Mouse (Mus musculus): Measurements from ENCODE around the gene Brd3.

DNA sequence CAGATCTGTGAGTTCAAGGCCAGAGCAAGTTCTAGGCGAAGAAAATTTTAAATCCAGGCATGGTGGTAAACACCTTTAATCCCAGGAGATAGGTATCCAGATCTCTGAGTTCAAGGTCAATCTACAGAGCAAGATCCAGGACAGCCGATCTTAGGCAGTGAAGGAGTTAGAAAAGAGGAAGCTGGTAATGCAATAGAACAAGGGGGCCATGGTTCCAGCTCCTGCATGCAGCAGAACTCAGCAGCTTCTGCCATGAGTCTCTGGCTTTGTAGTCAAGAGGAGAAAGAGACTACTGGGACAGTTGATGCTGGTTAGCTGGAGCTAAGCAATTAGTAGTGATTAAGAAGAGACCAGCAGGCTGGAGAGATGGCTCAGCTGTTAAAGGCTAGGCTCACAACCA, 105.9 kb downstream of the Brd3 start:
- no peak for TF ChIP-seq CTCF (IDR thresholded peaks at IDR 0.05; ENCODE audit: extremely low read depth, insufficient read length, insufficient replicate concordance, low read depth, low read length)
- no peak for TF ChIP-seq POLR2A (IDR thresholded peaks at IDR 0.05; ENCODE audit: low read depth, low read length)
